Mouse (Mus musculus): ENCODE measurements around the gene Itln1.

DNA sequence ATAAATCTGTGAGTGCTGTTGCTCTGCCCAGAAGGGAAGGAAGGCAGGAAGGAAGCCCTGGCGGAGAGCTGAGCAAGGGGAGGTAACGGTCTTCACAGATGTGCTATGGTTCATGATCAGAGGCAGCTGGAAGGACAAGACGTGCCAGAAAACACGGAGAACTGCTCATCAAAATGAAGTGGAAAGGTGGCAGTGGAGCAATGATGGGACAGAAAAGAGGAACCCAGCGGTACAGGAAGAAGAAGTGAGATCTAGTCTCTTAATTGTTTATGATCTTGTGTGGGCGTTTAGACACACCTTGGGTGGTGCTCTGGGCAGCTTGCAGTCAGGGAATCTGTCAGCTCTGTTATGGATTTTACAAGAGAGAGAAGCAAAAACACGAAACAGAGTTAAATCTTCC, 16.2 kb upstream of the Itln1 start:
- TF ChIP-seq CTCF (conservative IDR thresholded peaks at IDR 0.05; ENCODE audit: low read length) (no peak), POU5F1 (IDR thresholded peaks at IDR 0.05; ENCODE audit: borderline replicate concordance, low read length) (no peak)
